Mouse (Mus musculus): ENCODE measurements around the gene Mast4.

DNA sequence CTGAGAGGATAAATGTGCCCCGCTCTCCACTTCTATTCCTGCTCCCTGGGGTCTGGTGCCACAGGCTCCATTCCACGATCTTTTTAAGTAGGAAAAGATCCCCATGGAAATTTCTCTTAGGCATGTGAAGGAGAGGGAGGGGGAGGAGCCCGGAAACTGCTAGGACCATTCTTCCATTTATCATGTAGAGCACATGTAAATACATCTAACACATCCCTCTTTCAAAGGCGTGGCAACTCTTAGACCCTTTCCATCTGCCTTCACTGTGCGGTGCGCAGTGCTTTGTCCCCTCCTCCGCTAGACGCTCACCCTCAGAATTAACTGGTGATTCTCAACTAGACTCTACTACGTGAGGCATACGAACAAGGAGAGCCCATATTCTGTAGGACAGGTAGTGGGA lies 584.4 kb downstream of the Mast4 start:
- TF ChIP-seq EP300 (IDR thresholded peaks at IDR 0.05; ENCODE audit: low read length) (no peak), CTCF (conservative IDR thresholded peaks at IDR 0.05 in 1 of 2, IDR thresholded peaks at IDR 0.05 in 1 of 2; ENCODE audit: low read depth in 2 of 2, low read length in 2 of 2) (no peak), TCF12 (IDR thresholded peaks at IDR 0.05; ENCODE audit: low read depth, low read length) (no peak), SMC3 (IDR thresholded peaks at IDR 0.05; ENCODE audit: low read depth, low read length) (no peak), RAD21 (IDR thresholded peaks at IDR 0.05; ENCODE audit: low read depth, low read length) (no peak), CHD2 (IDR thresholded peaks at IDR 0.05; ENCODE audit: low read length) (no peak), MAFK (IDR thresholded peaks at IDR 0.05; ENCODE audit: insufficient replicate concordance, low read length) (no peak), POLR2A (IDR thresholded peaks at IDR 0.05; ENCODE audit: low read depth, low read length) (no peak), UBTF (IDR thresholded peaks at IDR 0.05; ENCODE audit: low read depth, low read length) (no peak), NRF1 (IDR thresholded peaks at IDR 0.05; ENCODE audit: low read depth, low read length) (no peak)

Data from CH12.LX (cell line).